Mouse (Mus musculus) liver, embryonic 14.5 days (tissue): ENCODE results near the gene Bcar3.

ENCODE experiments used
- CTCF ChIP-seq: IDR thresholded peaks from 2 replicates; pipeline ENCODE4 v1.5.1; 2016; ENCODE audit warnings: antibody characterized with exemption, low read depth, control low read depth
- EP300 ChIP-seq: IDR thresholded peaks from 2 replicates; pipeline ENCODE4 v1.6.1; 2016; ENCODE audit warnings: antibody characterized with exemption, low read depth

DNA sequence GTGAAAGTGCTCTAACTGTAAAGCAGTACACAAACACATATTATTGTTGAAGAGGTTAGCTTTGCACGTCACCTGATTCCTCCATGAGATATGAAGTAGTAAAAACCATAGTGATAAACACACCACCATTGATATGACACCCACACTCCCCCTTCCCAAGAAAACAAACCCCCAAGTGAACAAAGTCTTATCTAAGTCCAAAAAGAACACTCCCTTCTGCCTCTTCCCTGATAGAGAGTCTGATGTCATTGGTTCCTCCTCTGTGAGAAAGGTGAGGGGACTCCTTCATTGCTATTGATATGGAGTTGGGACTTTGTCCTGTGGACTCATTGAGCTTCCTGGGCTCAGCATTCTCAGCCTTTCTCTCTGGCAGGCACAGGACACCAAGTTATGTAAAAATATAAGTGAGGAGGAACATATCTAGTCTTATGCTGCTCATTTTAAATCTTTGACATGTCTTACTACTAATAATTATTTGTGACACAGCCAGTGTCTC, 52.1 kb downstream of the Bcar3 start:
- TF ChIP-seq CTCF (no peak), EP300 (no peak)
